Mouse (Mus musculus): ENCODE measurements around the gene Chst11.

Chst11 gene

DNA sequence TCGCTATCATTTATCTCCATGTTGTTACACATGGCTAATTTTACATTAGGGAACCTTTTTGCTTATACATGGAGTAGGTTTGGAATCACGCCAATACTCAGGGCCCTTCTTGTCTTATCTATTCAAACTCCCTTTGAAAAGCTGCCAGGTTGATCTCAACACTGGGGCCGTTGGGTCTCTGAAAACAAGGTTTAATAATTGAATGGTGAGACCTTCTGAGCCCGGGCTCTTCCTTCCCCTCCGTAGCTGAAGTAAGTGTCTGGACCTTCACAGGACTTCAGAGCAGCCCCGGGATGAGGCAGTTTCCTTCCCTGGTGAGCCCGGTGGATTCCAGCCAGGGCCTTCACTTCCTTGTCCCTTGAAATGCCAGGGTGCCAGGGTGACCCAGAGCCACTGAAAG is 5.6 kb downstream of the Chst11 start:
- DNase-seq (ENCODE audit: low read depth, low spot score): no peak

DNA sequence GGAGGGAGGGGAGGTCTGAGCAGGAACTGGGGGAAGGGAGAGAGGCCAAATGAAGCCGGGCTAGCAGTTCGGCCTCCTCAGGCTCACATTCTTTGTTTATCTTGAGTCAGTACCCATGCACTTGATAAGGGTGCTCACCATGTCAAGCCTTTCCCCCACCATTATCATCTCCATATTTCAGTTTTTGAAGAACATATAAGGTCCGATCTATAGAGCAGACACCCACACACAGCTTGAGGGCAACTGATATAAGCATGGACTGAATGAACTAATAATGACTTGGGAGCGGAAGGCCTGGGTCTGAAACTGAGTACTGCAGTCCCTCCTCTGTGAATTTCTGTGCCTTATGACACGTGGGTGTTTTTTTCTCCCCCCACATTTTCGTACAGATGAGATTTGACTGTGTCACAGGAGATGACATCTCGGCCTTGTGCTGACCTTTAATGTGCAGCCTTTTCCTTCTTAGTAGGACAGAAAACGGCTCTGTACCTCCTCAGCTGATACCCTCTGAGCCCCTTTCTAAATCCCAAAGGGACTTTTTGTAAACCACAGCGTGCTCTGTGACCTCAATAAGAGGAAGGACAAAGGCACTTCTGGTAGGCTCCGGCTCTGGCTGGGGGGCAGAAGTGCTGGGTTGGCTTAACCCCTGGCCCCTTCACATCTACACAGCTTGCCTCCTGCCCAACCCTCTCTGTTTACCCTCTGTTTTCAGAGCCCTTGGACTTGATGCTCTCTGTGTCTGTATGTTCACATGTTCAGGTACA is 6.6 kb downstream of the Chst11 start:
- DNase-seq (ENCODE audit: low read depth, low spot score): no peak

DNA sequence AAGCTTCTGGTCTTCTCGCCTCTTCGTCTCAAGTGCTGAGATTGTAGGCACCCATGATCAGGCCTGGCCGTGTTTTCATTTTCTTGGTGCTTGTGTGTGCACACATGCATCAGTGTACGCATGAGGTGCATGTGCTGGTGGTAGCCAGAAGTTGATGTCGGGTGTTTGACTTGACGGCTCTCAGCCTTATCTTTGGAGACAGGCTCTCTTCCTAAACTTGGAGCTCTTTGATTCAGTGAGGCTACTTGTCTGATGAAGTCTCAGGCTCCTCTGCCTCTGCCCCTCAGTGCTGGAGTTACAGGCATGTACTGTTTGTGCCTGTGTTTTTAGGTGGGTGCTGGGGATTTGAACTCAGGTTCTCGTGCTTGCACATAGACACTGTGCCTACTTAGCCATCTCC is 9.0 kb downstream of the Chst11 start:
- DNase-seq (ENCODE audit: low read depth, low spot score): no peak

DNA sequence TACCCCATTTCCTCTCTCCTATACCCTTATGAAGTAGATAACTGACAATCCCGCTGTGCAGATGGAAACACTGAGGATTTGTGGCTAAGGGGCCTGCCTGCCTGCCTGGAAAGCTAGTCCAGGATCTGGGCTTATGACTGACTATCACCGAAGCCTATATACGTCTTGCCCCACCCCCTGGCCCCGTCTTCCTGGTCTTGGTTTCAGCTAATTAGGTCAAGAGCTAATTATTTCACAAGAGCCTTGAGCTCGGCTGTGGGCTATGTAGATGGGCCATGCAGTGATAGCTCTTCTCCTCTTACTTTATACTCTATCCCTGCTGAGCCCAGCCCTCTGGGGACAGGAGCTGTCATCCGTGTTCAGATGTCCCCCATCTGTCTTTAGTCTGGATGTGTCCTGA is 12.2 kb downstream of the Chst11 start:
- no peak for DNase-seq (ENCODE audit: low read depth, low spot score)

DNA sequence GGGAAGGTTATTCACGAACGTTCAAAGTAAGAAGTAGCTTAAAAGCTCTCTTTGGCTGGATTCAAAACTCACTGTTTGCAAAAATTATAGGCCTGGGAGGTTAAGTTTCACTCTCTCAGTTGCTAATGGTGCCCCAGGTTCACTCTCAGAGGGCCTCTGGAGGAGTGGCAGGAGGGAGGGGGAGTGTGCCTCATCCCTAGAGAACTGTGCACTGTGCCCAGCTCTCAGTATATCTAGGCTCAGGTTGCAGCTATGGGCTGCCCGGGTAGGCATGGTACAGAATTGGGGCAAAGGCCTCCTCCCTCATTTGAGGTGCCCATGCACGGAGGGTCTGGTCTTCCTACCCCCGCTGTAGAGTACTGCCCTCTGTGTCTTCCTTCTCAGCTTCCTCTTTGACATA is 14.9 kb downstream of the Chst11 start:
- no peak for DNase-seq (ENCODE audit: low read depth, low spot score)

DNA sequence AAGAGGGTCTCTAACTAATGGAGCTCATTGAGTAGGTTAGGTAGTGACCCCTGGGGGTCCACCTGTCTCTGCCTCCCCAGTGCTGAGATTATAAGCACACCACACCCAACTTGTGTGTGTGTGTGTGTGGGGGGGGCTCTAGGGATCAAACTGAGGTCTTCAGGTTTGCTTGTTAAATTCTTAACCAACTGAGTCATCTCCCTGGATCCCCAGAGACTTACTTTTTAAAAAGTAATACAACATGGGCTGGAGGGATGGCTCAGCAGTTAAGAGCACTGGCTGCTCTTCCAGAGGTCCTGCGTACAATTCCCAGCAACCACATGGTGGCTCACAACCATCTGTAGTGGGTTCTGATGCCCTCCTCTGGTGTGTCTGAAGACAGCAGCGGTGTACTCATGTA is 15.4 kb downstream of the Chst11 start:
- DNase-seq (ENCODE audit: low read depth, low spot score): no peak

DNA sequence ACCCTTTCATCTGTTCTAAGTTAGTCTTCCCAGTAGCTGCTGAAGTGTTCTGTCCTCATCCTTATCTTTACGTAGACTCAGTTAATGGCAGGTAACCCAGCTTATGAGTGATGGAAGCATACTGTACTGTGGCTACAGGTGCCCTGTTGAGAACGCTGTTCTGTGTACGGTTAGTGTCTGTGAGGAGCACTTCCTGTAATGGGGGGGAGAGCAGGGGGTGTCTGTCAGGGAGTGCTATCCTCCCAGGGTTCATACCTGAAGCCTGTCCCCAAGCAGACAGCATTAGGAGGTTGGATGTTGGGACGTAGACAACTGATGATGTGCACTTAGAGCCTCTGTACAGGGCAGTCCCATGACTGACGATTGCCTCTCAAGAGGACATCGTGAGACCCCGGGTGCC is 18.6 kb downstream of the Chst11 start:
- no peak for DNase-seq (ENCODE audit: low read depth, low spot score)

DNA sequence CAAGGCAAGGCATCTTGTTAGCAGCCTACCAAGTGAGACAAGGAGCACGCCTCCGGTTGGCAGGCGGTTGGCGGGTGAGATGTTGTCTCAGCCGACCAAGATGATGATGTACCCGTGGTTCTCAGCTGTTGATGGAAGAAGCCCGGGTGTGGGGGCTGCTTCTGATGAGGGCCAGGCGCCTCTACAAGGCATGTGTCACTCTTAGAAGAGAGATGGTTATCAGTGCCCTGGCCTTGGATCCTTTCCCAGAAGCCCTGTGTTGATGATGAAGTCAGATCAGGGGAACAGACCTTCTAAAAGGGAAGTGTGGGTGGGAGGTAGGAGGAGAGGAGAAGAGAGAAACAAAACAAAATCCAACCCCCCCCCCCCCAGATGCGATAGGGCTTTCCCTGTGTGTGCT is 19.1 kb downstream of the Chst11 start:
- DNase-seq (ENCODE audit: low read depth, low spot score): no peak

DNA sequence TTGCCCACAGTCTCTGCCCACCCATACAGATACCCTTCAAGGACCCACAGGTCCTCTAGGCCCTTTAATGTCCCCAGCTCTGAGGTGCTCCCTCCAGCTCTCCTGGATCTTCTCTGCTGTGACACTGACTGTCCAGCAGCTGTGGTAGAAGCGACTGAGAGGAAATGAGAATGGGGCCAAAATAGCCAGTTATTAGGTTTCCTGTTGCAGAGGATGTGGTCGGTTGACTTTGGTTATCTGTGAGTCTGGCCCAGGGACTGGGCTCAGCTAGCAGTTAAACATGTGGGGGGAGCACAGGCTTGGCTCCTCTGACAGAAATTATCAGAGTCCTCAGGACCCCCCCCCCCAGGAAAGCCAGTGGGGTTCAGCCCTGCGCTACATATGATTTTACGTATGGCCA is 19.7 kb downstream of the Chst11 start:
- no peak for DNase-seq (ENCODE audit: low read depth, low spot score)

DNA sequence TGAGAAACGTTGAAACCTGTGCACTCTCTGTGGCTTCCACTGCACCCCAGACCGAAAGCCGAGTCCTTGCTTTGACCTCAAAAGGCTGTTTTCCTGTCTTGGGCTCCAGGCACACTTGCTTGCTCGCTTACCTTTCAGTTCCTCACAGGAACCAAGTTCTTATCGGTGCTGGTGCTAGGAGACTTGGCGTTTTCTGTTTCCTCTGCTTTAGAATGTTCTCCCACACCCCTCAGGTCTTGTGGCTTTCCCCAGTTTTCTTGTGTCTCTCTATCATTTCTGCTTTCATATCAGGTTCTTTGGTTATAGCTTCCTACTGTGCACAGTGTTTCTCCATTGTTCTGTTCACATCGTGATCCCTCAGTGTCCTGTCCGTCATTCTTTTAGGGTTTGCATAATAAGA is 21.0 kb downstream of the Chst11 start:
- no peak for DNase-seq (ENCODE audit: low read depth, low spot score)

DNA sequence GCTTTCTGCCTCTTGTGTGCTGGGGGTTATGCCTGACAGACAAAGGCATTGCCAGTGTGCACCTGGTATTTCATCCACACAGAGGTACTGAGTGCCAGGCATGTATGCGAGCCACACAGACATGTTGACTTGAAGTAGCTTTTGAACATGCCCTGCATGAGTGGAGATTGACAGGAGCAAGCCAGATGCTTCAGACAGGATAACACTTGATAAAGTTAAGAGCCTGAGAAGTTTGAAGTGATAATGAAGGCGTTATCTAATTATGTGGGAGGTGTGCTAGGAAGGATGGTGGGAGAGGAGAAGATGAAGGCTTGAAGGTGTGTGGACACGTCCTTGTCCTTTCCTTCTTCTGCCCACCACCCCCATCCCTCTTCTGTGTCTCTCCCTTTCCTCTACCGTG is 28.7 kb downstream of the Chst11 start:
- no peak for DNase-seq (ENCODE audit: low read depth, low spot score)

DNA sequence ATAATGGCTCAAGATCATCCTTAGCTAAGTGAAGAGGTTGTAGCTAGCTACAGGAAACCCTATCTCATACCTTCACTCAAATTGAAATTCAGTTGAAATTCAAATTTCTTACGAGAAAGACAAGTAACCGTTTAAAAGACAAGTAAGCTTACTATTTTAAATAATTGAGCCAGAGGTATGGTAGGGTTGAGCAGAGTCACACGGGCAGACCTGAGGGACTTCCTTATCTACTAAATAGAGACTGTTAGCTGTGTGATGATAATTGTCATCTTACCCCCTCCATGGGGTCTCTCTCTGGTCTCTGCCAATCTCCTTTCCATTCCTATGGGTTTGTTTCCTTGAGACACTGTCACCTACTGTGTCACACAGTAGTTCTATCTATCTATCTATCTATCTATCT is 30.6 kb downstream of the Chst11 start:
- no peak for DNase-seq (ENCODE audit: low read depth, low spot score)

DNA sequence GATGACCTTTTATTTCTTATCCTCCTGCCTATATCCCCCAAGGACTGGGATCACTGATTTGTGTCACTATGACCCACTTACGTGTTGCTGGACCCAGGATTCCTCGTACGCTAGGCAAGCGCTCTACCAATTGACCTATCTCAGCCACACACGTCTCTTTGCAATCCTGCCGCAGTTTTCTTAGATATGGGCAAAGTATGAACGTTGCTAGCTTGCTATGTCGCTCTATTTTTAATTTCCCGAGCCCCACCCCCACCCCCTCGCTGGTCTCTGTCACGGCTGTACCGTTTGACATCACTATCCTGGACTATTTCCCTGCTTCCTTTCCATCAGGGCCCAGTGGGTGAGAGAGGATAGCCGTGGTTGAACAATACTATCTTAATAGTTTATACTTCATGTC is 31.5 kb downstream of the Chst11 start:
- no peak for DNase-seq (ENCODE audit: low read depth, low spot score)

DNA sequence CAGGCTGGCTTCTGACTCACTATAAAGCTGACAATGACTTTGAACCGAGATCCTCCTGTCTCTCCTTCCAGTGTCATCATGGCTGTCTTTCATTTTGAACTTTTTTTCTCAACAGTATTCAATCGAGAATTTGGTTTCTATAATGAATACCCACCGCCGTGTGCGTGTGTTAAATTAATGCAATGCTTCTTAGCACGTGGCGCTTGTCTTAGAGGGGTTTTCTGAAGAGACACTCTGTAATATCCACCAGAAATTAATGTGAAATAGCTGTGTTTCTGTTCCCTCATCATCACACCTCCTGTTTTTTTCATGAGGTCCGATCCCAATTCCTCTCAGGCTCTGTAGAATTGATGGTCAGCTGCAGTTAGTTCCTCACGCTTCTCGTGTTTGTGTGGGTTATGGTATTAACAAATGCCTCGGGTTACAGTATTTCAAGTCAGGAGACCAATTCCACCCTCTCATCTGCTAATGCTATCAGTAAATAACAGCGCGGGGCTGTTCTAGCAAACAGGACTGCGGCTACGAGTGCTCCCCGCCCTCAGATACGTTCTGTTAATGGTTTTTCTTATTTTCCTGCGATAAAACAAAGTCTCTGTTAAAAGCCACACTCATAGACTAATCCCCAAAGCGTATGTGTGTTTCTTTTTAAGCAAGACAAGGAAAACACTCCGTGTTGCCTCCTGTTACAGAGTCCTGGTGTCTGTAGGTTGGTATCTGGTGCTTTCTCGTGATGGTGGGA is 32.6 kb downstream of the Chst11 start:
- DNase-seq (ENCODE audit: low read depth, low spot score): no peak

DNA sequence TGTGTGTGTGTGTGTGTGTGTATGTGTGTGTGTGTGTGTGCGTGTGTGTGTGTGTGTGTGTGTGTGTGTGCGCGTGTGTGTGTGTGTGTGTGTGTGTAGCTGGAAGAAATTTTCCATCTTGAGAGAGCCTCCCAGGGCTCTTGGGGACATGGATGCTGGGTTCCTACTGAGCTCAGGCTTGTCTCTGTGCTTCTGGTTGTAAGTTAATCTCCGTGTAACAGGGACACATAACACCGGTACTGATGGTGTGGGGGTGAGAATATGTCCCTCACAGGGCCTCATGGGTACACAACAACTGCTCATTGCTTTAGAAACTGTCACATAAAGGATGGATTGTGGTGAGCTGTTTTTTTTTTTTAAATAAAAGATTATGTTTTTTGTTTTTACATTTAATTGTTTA is 33.2 kb downstream of the Chst11 start:
- DNase-seq (ENCODE audit: low read depth, low spot score): no peak

DNA sequence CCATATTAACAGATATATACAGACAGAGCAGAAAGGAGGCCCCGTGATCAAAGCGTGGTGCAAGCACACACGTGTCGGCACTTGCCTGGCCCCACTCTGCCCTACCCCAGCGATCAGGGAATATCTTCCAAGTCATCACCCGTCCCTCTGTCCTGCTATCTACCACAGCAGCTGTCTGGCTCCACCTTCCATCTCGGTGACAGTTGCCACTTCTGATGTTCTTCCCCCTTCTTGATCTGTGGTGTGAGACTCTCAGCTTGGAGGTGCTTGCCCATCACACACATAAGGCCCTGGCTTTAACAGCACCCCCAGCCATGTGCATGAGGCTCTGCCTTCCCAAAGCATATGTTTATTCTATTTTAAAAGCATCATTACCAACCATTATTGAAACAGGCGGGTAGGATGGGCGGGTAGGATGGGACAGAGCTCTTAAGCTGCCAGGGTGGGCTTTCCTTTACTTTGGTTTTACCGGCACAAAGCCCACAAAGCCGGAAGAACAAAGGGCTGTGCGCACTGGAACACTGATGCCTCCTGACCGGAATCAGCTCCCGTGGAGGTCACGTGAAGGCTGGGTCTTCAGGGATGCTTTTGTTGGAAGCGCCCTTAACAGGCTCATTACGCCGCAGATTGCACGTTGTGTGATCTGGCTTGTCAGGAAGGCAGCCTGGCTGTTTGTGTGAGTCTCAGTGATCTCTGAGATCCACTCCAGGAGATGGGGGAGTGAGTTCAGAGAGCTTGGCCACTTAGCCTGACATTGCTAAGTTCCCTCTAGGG is 34.4 kb downstream of the Chst11 start:
- DNase-seq (ENCODE audit: low read depth, low spot score): peak; percentile 52

DNA sequence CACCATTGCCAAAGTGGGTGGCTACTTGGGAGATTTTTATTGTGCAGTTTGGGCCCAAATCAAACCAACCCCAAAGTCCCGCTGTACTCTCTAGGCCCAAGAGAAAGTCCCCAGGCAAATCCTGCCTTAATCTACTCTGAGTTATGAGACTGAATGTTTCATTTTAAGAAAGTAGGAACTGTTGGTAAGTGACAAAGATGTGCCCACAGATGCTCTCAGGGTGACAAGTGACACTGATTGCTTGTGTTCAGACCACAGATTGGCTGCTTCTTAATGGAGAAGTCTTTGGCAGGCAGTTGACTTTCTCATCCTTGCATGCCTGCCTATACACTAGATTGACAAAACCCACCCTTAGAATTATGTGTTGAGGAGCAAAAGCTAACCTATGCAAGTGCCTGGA is 37.3 kb downstream of the Chst11 start:
- DNase-seq (ENCODE audit: low read depth, low spot score): no peak

DNA sequence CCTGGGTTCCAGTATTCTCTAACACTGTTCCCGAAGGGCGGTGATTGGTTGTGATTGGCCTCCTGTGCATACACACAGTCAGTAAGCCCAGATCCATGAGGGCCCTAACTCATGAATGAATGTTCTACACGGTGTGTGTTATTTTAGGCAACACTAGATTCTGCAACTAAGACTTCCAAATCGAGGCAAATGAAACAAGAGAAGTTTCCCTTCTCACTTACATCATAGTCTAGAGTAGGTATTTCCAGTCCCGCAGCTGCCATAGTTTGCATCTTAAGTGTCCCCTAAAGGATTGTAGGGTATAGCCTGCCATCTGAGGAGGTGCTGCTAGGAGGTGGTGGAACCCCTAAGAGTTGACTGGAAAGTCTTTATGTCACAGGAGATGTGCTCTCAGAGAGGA is 40.9 kb downstream of the Chst11 start:
- DNase-seq (ENCODE audit: low read depth, low spot score): no peak

DNA sequence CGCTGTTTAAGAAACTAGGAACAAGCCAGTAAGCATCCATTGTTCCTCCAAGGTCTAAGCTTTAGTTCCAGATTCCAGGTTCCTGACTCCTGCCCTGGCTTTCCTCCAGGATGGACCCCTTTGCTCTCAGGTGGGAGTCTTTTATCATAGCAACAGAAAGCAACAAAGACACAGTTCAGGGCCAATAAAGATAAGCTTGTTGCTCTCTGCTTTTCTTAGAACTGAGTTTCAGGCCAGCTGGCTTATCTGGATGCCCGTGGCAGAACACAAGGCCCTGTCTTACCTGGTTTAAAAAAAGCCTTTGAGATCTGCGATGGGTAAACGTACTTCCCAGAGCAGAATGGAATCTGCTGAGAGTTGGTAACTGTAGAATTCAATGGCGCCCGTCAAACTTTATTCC is 42.4 kb downstream of the Chst11 start:
- no peak for DNase-seq (ENCODE audit: low read depth, low spot score)

DNA sequence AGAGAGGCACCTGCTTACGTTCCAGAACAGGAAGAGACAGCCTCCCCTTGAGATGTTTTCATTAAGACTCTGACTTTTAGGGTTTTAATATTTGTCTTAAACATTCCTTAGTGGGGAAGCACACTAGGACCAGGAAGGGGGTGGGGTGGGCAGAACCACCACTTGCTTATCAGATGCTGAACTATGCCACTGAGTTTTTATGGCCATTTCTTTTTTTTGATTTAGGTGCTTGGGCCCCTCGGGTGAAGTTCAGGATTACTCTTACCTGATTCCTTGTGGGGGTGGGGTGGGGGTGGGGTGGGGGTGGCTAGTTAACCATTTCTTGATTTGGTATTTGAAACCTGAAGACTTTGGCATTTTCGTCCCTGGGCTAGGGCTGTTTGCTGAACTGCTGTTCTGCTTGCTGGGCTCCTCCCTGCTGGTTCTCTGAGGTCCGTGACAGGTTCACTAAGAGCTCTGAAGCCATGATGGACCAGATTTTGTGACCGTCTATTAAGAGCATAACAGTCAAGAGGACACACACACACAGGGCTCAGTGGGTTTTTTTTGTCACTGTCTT is 44.9 kb downstream of the Chst11 start:
- DNase-seq (ENCODE audit: low read depth, low spot score): no peak

DNA sequence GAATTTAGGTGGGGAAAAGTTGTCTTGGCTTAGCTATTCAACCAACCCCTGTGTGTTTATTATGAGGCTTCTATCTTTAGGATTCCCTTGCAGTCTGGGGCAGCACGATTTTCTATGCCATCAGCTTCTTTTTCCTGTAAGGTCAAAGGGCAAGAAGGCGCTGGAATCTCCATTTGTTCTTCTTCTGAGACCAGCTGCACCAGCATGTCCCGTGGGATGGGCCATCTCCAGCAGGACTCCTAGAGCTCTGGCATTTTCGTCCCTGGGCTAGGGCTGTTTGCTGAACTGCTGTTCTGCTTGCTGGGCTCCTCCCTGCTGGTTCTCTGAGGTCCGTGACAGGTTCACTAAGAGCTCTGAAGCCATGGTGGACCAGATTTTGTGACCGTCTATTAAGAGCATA is 45.6 kb downstream of the Chst11 start:
- peak; percentile 56 for DNase-seq (ENCODE audit: low read depth, low spot score)

DNA sequence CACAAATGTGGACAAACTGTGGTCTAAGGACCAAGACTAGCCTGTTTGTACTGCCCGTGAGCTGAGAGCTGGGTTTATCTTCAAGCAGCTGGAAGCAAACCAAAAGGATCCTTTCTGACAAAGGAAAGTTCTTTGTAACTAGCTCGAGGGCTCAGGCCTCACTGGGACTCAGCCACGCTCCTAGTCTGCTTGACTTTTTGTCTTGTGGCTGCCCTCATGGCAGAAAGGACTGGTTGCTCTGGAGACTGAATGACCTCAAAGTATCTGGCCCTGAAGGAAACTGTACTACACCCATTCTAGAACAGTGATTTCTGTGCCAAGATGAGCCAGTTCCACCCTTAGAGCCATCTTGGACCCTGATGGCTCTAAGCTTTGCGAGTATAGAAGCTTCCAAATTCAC is 46.3 kb downstream of the Chst11 start:
- no peak for DNase-seq (ENCODE audit: low read depth, low spot score)
